Mouse (Mus musculus) monocyte, adult 5-6 weeks (primary cell): ENCODE data around the gene Gm28845. TPM values are rescaled to one million over a fixed set of nuclear protein-coding genes. Genes with fewer than 3 reads are reported as not detected.

ENCODE experiments used
- total RNA-seq: library from RNA; stranded (forward); fragments of 200-1000, 200-491, 200-594 nt; gene quantifications from 3 replicates; pipeline ENCODE4 v1.2.3, GENCODE M21; 2017

Gm28845 gene
- total RNA-seq, 1 experiment from 2014 or later: not detected

Other genes starting within 250 kb of the Gm28845 start
- gene Plekhm3, start 162.7 kb downstream of the Gm28845 start, total RNA-seq: 34.9 to 63.1 TPM (median 38.9 TPM) in 3 replicates
- not detected in 3 replicates for gene Akr1cl, start 86.8 kb downstream of the Gm28845 start, total RNA-seq
- not detected in 3 replicates for gene Cryge, start 68.4 kb downstream of the Gm28845 start, total RNA-seq
- not detected in 3 replicates for gene Crygd, start 56.1 kb downstream of the Gm28845 start, total RNA-seq
- not detected in 3 replicates for gene Crygc, start 45.9 kb downstream of the Gm28845 start, total RNA-seq
- not detected in 3 replicates for gene Crygb, start 37.3 kb downstream of the Gm28845 start, total RNA-seq
- gene Cryga, start 16.2 kb downstream of the Gm28845 start, total RNA-seq: not detected in 3 replicates
- not detected in 3 replicates for gene D630023F18Rik, start 3.7 kb upstream of the Gm28845 start, total RNA-seq
- 91.5 to 141 TPM (median 130 TPM) in 3 replicates for gene Idh1, start 66.9 kb upstream of the Gm28845 start, total RNA-seq
- gene Pikfyve, start 67.1 kb upstream of the Gm28845 start, total RNA-seq: 43.2 to 56.5 TPM (median 45.5 TPM) in 3 replicates
- gene Pth2r, start 162.5 kb upstream of the Gm28845 start, total RNA-seq: not detected in 3 replicates